Mouse (Mus musculus) ES-Bruce4 (cell line): ENCODE results near the gene Acox2.

Experiments used
- EP300 ChIP-seq: IDR thresholded peaks from 2 replicates; pipeline ENCODE4 v1.6.1; 2011; ENCODE audit warnings: low read depth, low read length; ENCODE audit not compliant: insufficient read depth
- POLR2A ChIP-seq: IDR thresholded peaks from one replicate; pipeline ENCODE4 v1.8.1; 2011; ENCODE audit warnings: low read length; ENCODE audit not compliant: insufficient read depth

GRCm38 (mm10) chr14:8305014-8305413, 45.9 kb upstream of the Acox2 start:
- TF ChIP-seq EP300 (no peak), POLR2A (no peak)
